Mouse (Mus musculus) G1E-ER4 (cell line): ENCODE results near the gene Slc6a17. TPM values are rescaled to one million over a fixed set of nuclear protein-coding genes. Genes with fewer than 3 reads are reported as not detected.

Source experiments
- GATA1 ChIP-seq: IDR thresholded peaks from one replicate; pipeline ENCODE4 v1.8.0; 2012; ENCODE audit warnings: low read length, inconsistent platforms
- polyA plus RNA-seq: library from polyadenylated mRNA; stranded (reverse); fragments of >175 nt; gene quantifications from 2 replicates; pipeline ENCODE4 v1.2.3, GENCODE M21; 2012

Slc6a17 gene
- polyA plus RNA-seq, 1 experiment = not detected

DNA sequence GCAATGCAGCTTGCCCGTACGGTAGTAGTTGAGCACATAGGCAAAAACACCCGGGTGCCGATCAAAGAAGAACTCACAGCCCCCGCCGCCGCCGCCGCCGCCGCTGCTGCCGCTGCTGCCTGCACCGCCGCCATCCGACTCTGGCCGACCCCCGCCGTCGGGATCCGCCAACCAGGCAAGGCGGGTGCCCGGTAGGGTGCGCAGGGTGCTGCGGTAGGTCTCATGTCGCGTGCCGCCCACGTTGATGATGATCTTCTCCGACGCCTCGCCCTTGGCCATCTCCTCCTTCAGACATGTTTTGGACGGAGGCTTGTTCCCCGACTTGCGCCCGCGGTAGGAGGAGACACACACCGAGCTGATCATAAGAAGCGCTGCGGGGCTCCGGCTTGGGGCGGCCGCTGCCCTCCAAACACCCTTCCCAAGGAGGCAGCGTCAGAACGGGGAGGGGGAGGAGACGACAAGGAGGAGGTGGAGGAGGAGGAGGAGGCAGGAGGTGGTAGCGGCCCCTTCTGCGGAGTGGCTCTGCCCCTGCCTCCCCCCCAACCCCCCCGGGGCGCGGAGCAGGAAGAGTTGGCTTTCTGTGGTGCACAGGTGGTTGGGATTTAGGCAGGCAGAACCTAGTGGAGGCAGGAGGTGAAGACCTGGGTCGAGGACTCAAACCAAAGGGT, 59.2 kb downstream of the Slc6a17 start:
- TF ChIP-seq GATA1 = no peak

DNA sequence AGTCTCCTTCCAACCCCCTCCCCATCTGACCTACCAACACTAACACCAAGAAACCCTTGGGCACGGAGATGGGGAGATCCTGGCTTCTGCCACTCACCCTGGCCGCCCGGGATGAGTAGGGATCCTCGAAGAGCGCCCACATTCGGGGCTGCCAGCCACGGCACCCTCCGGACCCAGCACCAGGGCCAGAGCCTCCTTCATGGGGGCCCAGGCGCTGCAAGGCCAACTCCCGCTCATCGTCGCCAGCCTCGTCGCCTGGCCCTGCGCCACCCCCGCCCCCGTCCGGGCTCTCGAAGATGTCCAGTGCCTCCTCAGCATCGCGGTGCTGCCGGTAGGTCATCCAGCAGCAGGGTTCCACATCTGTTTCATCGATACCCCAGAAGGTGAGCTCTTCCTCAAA, 59.7 kb downstream of the Slc6a17 start:
- TF ChIP-seq GATA1 = no peak

DNA sequence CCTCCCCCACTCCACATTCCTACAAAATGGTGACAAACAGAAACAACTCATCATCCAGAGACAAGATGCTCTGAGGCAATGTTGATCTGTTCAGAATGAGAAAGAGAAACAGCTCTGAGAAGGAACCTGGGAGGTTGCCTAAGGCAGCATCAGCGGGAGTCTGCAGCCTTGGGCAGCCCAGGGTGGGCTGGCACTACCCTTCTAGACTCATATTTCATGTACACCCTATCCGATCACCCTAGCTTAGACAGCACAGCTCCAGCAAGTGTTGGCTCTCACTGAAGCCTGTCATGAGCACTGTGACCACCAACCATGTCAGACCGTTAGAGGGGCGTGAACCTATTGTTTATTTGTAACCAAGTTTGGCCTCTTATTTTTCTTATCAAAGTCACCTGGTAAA, 63.5 kb downstream of the Slc6a17 start:
- no peak for TF ChIP-seq GATA1

DNA sequence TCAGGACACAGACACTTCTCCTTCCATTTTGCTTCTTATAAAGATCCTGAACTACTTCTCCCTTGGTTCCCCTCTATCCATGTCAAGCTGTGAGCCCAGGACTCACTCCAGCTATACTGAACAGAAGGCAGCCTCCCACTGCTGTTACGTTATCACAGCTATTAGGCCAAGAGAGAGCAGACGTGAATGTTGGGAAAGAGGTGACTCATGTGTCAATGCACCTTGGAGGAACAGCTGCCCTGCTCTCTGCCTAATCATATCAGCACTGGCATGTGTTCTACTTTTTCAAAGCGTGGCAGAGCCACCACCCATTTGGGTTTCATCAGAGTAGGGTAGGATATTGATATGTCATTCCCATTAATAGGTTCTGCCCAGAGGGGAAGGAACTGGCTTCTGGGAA, 71.0 kb downstream of the Slc6a17 start:
- no peak for TF ChIP-seq GATA1

DNA sequence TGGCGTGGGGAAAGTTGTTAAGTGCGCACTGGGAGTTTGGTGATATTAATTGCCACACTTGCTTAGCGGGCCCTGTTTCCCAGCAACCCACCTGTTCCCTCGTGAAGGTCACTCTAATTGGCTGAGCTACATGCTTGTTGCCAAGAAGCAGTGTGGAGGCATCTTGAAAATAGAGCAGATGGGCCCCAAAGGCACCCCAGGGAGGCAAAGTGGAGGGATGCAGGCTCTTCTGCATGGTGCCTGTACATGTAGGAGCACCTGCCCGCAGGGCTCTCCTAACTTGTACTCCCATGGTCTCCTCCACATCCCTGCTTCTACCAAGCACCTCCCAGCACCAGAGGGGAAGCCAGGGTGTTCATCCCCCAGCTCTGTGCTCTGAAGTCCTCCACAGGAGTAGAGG, 74.0 kb downstream of the Slc6a17 start:
- TF ChIP-seq GATA1 = no peak

DNA sequence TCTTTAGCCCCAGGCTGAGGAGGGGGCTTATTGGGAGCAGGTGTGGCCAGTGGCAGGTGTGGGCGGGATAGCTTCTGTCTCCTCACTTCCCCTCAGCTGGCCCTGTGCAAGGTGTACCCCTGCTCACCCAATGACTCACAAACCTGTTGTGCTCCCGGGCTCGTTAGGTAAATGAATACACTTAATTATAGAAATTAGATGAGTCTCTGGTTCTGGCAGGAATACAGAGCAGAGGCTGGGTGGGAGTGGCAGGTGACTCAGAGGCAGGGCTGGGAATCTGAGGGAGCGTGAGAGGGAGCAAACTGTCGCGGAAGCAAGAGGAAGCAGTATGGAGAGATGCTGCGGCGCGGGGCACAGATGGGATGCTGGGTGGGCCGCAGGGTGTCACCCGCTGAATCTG, 75.6 kb downstream of the Slc6a17 start:
- no peak for TF ChIP-seq GATA1

DNA sequence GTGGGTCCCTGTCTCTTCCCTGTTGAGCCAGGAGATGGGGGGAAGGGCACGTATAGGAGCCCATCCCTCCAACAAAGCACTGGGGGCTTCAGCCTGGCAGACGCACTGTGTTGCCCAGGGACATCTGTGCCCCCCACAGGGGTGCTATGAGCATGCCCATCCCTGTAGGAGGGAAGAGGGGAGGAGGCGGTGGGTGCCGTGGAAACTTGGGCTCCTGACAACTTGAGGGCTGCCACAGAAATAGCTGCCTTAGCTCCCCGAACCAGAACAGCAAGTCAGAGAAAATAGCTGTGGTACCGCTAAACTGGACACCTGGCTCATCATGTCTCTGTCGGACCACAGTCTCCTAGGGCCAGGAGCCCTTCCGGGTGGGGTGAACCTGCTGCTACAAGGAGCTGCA, 76.5 kb downstream of the Slc6a17 start:
- TF ChIP-seq GATA1 = no peak

DNA sequence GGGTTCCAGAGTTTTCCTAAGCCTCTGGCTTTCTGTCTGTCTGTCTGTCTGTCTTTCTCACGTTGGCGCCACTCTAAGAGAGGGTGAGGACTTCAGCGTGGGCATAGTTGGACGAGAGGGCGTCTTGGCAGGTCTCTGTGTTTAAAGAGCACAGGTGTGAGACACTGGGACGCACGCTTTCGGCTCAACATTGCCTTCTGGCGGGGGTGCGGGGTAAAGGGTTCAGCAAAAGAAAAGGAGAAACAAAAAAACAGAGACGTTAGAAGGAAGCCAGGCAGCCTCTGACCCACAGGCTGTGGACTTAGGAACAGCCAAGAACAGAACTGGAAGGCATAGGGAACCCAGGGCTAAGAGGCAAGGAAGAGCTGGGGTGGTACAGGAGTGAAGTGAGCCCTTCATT, 78.5 kb downstream of the Slc6a17 start:
- no peak for TF ChIP-seq GATA1

DNA sequence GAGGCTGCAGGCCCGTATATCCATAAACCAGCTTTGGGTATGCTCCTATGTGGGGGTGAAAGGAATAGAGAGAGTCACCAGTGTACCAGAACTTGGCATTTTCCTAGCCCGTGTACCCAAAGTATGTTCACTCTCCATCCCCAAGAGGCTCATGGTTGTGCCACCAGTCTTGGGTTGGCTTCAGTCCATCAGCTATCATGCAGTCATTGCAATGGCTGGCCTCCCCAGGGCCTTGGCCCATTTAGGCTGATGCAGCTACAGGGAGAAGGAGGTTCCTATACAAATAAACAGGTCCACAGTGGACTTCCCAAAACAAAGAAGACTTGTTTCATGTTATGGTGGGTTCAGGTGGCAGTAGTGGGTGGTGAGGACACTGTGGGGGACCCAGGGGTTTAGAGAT, 80.2 kb downstream of the Slc6a17 start:
- no peak for TF ChIP-seq GATA1

DNA sequence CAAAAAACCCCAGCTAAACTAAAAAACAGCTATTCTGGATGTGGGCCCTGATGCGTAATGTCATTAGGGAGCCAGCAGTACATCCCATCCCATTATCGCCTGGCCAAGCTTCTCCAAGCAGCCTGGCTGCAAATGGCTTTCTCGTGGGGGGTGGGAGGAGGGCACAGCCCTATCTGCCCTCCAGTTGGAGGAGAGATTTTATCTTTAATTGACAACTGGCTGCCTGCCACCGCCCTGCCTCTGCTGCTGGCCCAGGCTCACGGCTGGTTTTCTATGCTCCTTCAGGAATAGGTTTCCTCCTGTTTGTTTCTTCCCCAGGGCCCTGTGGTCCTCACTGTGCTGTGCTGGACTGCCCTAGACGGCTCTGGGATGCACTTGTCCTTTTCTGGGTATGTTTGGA, 81.4 kb downstream of the Slc6a17 start:
- no peak for TF ChIP-seq GATA1

DNA sequence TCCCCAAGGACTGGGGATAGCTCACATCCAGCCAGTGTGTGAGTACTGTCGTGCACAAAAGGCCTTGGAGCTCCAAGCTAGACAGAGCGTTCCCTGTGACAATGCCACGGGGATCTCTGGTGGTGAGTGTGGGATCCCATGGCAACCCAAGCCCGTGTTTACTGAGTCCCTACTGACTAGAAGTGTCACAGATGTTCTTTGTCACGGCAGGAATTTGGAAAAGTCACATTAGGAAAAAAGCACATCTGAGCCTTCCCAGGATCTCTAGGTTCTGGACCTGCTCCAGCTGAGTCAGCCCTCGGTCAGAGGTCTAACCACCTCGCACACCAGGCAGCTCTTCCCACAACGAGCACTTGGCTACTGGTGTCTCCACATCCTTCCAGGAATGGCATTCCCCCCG, 84.2 kb downstream of the Slc6a17 start:
- no peak for TF ChIP-seq GATA1

DNA sequence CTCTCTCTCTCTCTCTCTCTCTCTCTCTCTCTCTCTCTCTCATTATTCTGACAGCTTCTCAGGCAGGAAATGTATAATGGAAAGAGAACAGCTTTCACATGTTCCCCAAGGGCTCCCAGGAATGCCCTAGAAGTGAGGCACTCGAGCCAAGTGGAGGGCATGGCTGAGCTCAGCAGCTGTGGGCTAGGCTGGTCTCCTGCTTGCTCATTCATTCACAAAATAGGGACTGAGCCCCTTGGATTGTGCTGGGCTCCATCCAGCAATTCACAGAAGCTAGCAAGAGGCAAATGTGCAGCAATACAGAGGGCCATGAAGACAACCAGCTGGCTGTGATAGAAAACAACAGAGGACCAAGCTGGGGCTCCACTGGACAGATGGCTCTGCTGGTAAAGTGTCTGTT, 86.5 kb downstream of the Slc6a17 start:
- TF ChIP-seq GATA1 = no peak

DNA sequence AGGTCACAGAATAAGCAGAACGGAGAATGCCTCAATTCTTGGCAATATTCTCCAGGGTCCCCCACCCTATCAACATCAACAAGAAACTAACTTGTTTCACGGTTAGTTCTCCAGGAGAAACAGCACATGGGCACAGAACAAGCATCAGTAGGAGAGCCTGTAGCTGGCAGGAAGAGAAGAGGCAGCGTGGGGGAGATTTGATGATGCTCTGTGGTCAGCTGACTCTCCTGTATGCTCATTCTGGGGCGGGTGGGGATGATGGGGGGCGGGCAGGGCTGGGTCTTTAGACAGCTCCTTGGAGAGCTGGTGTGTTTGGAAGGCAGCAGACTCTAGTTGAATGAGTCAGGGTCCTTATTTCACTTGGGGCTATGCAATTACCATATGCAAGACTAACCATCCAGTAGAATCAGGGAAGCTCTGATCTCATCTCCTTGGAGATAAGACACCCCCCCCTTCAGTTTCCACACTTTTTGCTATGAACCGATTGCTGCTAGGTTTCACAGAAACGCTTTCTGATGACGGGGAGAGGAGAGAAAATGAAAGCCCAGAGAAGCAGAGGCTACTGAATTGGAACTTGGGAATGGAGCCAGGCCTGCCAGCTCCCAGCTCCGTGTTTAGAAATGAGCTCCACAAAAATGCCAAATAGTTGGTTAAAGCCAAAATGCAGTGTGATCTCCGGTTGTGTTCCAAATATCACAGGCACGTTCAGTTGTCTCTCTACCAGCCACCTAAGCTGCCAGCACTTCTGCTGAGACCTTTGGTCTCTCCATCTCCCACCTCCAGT, 93.4 kb downstream of the Slc6a17 start:
- no peak for TF ChIP-seq GATA1

DNA sequence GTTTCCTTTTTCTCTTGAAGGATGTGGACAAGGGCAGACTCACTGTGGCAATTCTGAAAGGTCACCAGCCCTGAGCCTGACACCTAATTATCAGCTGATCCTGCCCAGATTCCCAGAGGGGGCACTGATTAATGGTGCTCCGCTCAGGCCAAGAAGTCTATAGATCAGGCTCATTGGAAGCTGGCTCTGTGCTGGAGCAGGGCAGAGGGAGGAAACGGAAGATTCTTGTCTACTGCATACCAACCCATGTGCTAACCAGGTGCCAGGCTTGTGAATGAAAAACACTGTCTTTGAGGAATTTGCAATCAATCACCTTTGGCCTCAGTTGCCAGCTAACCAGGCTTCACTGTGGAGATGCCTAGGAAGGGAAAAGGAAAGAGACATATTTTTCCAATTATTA, 97.7 kb downstream of the Slc6a17 start:
- no peak for TF ChIP-seq GATA1

Other genes with a start within 250 kb of the Slc6a17 start
- 22.1 and 36.3 TPM in 2 replicates for gene Lamtor5, start 239.2 kb downstream of the Slc6a17 start, polyA plus RNA-seq
- not detected in 2 replicates for gene Slc16a4, start 226.8 kb downstream of the Slc6a17 start, polyA plus RNA-seq
- gene Rbm15, start 184.3 kb downstream of the Slc6a17 start, polyA plus RNA-seq = 6.0 and 7.4 TPM in 2 replicates
- gene Kcnc4, start 58.5 kb downstream of the Slc6a17 start, polyA plus RNA-seq = not detected in 2 replicates
- not detected in 2 replicates for gene Ubl4b, start 37.1 kb upstream of the Slc6a17 start, polyA plus RNA-seq
- gene Alx3, start 77.0 kb upstream of the Slc6a17 start, polyA plus RNA-seq = not detected in 2 replicates
- not detected in 2 replicates for gene Gm10961, start 113.3 kb upstream of the Slc6a17 start, polyA plus RNA-seq
- 18.3 and 20.0 TPM in 2 replicates for gene Strip1, start 113.7 kb upstream of the Slc6a17 start, polyA plus RNA-seq
- gene Ahcyl1, start 178.5 kb upstream of the Slc6a17 start, polyA plus RNA-seq = 11.9 and 14.6 TPM in 2 replicates
- gene Csf1, start 242.5 kb upstream of the Slc6a17 start, polyA plus RNA-seq = not detected in 2 replicates